Mouse (Mus musculus): ENCODE data around the gene 0610037L13Rik. TPM values are rescaled to one million over a fixed set of nuclear protein-coding genes. Genes with fewer than 3 reads are reported as not detected.

0610037L13Rik gene
- polyA plus RNA-seq, 1 experiment from 2014 or later, result 108 TPM

DNA sequence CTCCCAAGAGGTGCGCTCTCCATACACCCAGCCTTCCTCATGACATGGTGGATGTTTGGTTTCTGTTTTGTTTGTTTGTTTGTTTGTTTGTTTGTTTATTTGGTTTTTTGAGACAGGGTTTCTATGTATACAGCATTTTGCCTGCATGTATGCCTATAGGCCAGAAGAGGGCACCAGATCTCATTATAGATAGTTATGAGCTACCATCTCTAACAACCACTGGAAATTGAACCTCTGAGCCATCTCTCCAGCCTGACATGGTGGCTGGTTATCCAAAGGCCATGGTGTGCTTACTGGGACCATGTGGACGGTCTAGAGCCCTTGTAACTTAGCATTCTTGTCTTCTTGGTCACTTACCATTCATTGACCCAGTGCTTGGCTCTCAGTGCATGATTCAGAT lies 3.0 kb downstream of the 0610037L13Rik start:
- H3K4me1 ChIP-seq (replicated peaks; ENCODE audit: control insufficient read depth, insufficient read depth, low read length), result no peaks in the 10 kb centered on the region; the same call in 1 of the 2 replicates
- no peak overlapping the region for H3K4me2 ChIP-seq (ENCODE audit: low read depth, low read length, severe bottlenecking)
- no peaks in the 10 kb centered on the region for H3K36me3 ChIP-seq (ENCODE audit: control insufficient read depth, insufficient read depth, low read length)
- H3K27me3 ChIP-seq (ENCODE audit: control insufficient read depth, insufficient read depth, low read length), result no peaks in the 10 kb centered on the region
- H3K9ac ChIP-seq (ENCODE audit: low read length), result no peak overlapping the region
- 79% methylated on average over 2 of the region's 2 CpGs for WGBS
- no peak overlapping the region for H3K27ac ChIP-seq (ENCODE audit: low read depth, low read length)
- H3K4me3 ChIP-seq (ENCODE audit: low read depth, low read length), result no peak overlapping the region
- no peaks in the 10 kb centered on the region for H3K9me3 ChIP-seq (ENCODE audit: control insufficient read depth, low read length)
- DNase-seq (ENCODE audit: low spot score) (no peak), ATAC-seq (replicated peaks; ENCODE audit: low FRiP score) (no peak)

DNA sequence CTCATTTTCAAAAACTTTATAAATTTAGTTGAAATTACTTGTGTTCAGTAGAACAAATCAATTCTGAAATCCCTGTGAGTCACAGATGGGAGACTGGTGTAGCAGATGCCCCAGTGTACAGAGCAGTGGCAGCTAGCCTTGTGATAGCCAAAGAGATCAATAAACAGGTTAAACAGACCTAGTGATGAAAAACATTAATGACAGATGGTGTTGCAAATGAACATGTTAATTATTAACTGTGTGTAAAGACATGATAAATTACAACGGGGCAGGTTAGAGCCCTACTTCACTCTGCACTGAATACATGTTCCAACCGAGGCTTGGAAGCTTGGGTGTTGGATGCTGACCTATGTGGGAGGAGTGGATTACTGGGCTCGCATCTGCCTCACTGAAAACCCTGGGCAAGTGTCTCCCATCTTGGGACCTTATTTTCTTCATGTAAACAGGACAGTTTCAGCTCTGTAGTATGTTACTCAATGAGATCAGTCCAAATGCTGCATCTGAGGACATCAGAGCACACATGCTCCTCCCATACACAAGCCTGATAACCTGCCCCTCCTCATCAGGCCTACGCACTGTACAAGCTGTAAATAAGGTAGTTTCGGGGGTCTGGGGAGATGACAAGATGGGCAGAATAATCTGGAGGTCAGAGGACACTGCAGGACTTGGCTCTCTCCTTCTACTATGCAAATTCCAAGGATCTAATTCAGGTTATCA lies 9.8 kb downstream of the 0610037L13Rik start:
- Histone ChIP-seq H3K27me3 (ENCODE audit: control insufficient read depth, insufficient read depth, low read length) (no peaks in the 10 kb centered on the region), H3K27ac (ENCODE audit: low read depth, low read length) (no peak overlapping the region), H3K4me3 (ENCODE audit: low read depth, low read length) (no peak overlapping the region), H3K9me3 (ENCODE audit: control insufficient read depth, low read length) (no peaks in the 10 kb centered on the region), H3K4me2 (ENCODE audit: low read depth, low read length, severe bottlenecking) (no peak overlapping the region), H3K36me3 (ENCODE audit: control insufficient read depth, insufficient read depth, low read length) (no peaks in the 10 kb centered on the region; the same call in 1 of the 2 replicates), H3K4me1 (replicated peaks; ENCODE audit: control insufficient read depth, insufficient read depth, low read length) (no peaks in the 10 kb centered on the region), H3K9ac (ENCODE audit: low read length) (no peak overlapping the region)
- ATAC-seq (replicated peaks; ENCODE audit: low FRiP score), result no peak
- 90% methylated on average over 5 of the region's 5 CpGs for WGBS
- no peak for DNase-seq (ENCODE audit: low spot score)

DNA sequence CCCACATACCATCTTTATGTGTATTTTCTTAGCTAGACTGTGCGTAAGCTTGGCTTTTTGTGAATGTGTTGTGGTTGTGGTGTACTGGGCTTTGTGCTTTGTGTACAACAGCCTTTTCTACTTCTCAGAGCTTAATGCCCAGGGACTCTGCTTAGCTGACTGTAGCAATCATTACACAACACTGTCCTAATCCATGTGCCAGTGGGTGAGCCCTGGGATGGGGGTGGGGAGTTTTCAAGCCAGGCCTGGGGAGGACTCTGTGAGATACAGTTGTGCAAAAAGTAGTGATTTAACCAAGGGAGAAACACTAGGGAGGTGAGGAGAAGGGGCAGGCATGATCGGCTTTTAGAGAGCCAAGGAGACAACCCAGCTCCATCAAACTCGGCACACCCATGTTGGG lies 10.6 kb downstream of the 0610037L13Rik start:
- Histone ChIP-seq H3K4me2 (ENCODE audit: low read depth, low read length, severe bottlenecking) (no peak overlapping the region), H3K9me3 (ENCODE audit: control insufficient read depth, low read length) (no peaks in the 10 kb centered on the region), H3K27ac (ENCODE audit: low read depth, low read length) (no peak overlapping the region), H3K27me3 (ENCODE audit: control insufficient read depth, insufficient read depth, low read length) (no peaks in the 10 kb centered on the region), H3K4me1 (replicated peaks; ENCODE audit: control insufficient read depth, insufficient read depth, low read length) (no peaks in the 10 kb centered on the region), H3K9ac (ENCODE audit: low read length) (no peak overlapping the region), H3K4me3 (ENCODE audit: low read depth, low read length) (no peak overlapping the region), H3K36me3 (ENCODE audit: control insufficient read depth, insufficient read depth, low read length) (no peaks in the 10 kb centered on the region; the same call in 1 of the 2 replicates)
- ATAC-seq (replicated peaks; ENCODE audit: low FRiP score) (no peak), DNase-seq (ENCODE audit: low spot score) (no peak)
- 85% methylated on average over 3 of the region's 3 CpGs for WGBS

DNA sequence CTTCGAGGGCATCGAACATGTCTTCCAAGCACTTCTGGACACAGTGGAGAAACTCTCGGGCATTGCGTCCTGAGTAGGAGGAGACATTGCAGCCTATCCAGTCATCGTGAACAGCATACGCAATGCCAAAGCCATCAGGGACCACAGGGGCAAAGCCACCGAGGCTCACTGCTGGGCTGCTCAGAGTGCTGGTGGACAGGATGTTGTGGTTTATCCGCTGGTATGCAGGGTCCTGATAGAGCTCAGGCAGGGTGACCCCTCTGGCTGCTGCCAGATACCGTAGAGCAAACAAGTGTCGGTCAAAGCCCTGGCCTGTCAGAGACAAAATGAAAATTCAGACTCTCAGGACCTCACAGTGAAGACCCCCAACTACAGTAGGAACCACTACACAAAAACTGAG lies 14.6 kb downstream of the 0610037L13Rik start:
- H3K27me3 ChIP-seq (ENCODE audit: control insufficient read depth, insufficient read depth, low read length), result no peaks in the 10 kb centered on the region
- DNase-seq (ENCODE audit: low spot score) (no peak), ATAC-seq (replicated peaks; ENCODE audit: low FRiP score) (no peak)
- H3K36me3 ChIP-seq (ENCODE audit: control insufficient read depth, insufficient read depth, low read length), result peaks cover 3% of the 10 kb centered on the region; the same call in 1 of the 2 replicates
- no peak overlapping the region for H3K27ac ChIP-seq (ENCODE audit: low read depth, low read length)
- no peak overlapping the region for H3K9ac ChIP-seq (ENCODE audit: low read length)
- H3K9me3 ChIP-seq (ENCODE audit: control insufficient read depth, low read length), result no peaks in the 10 kb centered on the region
- H3K4me1 ChIP-seq (replicated peaks; ENCODE audit: control insufficient read depth, insufficient read depth, low read length), result no peaks in the 10 kb centered on the region
- H3K4me2 ChIP-seq (ENCODE audit: low read depth, low read length, severe bottlenecking), result no peak overlapping the region
- 89% methylated on average over 10 of the region's 10 CpGs for WGBS
- no peak overlapping the region for H3K4me3 ChIP-seq (ENCODE audit: low read depth, low read length)

DNA sequence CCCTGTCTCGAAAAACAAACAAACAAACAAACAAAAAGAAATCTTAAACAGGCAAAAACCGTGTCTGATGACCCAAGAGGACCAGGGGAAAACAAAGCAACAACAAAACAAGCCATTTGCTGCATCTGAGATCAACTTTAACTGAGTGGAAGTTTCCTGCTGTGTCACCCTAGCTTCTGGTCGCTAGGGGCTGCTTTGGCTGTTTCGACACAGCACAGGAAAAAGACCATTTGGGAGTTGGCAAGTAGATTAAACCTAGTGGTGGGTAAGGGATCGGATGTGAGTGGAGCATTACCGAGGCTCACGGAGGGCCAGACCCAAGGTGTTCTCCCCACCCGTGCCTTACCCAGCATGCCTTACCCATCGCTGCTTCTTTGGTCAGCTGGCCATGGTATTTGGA lies 16.9 kb downstream of the 0610037L13Rik start:
- DNase-seq (ENCODE audit: low spot score), result no peak
- Histone ChIP-seq H3K9me3 (ENCODE audit: control insufficient read depth, low read length) (no peaks in the 10 kb centered on the region), H3K4me3 (ENCODE audit: low read depth, low read length) (no peak overlapping the region), H3K27me3 (ENCODE audit: control insufficient read depth, insufficient read depth, low read length) (no peaks in the 10 kb centered on the region), H3K4me1 (replicated peaks; ENCODE audit: control insufficient read depth, insufficient read depth, low read length) (no peaks in the 10 kb centered on the region), H3K36me3 (ENCODE audit: control insufficient read depth, insufficient read depth, low read length) (peaks cover 3% of the 10 kb centered on the region; the same call in 1 of the 2 replicates), H3K27ac (ENCODE audit: low read depth, low read length) (no peak overlapping the region), H3K4me2 (ENCODE audit: low read depth, low read length, severe bottlenecking) (no peak overlapping the region), H3K9ac (ENCODE audit: low read length) (no peak overlapping the region)
- ATAC-seq (replicated peaks; ENCODE audit: low FRiP score), result no peak
- 92% methylated on average over 9 of the region's 9 CpGs for WGBS

DNA sequence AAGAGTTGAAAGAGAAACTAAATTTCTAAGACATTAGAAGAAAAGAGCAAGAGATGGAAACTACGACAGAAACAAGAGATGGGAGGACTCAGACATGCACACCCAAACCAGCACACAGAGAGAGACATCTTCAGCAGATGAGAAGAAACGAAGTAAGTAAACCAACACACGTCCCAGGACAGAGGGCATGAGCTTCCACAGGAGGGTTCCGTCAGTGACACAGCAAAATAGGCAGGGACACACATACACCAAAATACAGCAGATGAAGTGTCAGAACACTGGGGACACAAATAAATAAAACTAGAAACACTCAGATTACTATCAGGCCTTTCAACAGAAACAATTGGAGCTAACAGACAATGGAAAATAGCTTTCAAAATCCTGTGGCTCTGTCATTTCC lies 20.4 kb downstream of the 0610037L13Rik start:
- ATAC-seq (replicated peaks; ENCODE audit: low FRiP score) (no peak), DNase-seq (ENCODE audit: low spot score) (no peak)
- no peak overlapping the region for H3K9ac ChIP-seq (ENCODE audit: low read length)
- WGBS, result 91% methylated on average over 4 of the region's 4 CpGs
- no peak overlapping the region for H3K4me2 ChIP-seq (ENCODE audit: low read depth, low read length, severe bottlenecking)
- H3K27me3 ChIP-seq (ENCODE audit: control insufficient read depth, insufficient read depth, low read length), result no peaks in the 10 kb centered on the region
- H3K9me3 ChIP-seq (ENCODE audit: control insufficient read depth, low read length), result no peaks in the 10 kb centered on the region
- no peak overlapping the region for H3K4me3 ChIP-seq (ENCODE audit: low read depth, low read length)
- H3K27ac ChIP-seq (ENCODE audit: low read depth, low read length), result no peak overlapping the region
- peaks cover 3% of the 10 kb centered on the region; the same call in 1 of the 2 replicates for H3K36me3 ChIP-seq (ENCODE audit: control insufficient read depth, insufficient read depth, low read length)
- no peaks in the 10 kb centered on the region for H3K4me1 ChIP-seq (replicated peaks; ENCODE audit: control insufficient read depth, insufficient read depth, low read length)

DNA sequence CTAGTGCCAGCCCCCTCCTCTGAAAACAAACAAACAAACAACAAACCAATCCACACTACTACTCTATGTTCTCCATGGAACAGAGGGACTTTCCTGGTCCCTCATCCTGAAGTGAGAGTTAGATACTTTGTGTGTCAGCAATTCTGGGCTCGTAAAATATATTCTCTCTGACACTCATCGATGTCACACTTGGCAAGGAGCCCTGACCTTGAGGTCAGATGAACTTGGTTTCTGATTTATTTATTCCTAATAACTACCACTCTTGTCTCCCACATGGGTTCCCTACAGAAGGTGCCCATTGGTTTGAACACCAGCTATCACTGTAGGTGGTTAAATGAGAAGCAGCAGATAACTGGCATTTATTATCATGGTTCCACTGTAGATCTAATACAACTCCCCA lies 30.7 kb downstream of the 0610037L13Rik start:
- Histone ChIP-seq H3K9ac (ENCODE audit: low read length) (no peak overlapping the region), H3K9me3 (ENCODE audit: control insufficient read depth, low read length) (no peaks in the 10 kb centered on the region), H3K4me2 (ENCODE audit: low read depth, low read length, severe bottlenecking) (no peak overlapping the region), H3K4me1 (replicated peaks; ENCODE audit: control insufficient read depth, insufficient read depth, low read length) (peaks cover 8% of the 10 kb centered on the region; the same call in 1 of the 2 replicates), H3K27me3 (ENCODE audit: control insufficient read depth, insufficient read depth, low read length) (no peaks in the 10 kb centered on the region), H3K27ac (ENCODE audit: low read depth, low read length) (no peak overlapping the region), H3K36me3 (ENCODE audit: control insufficient read depth, insufficient read depth, low read length) (no peaks in the 10 kb centered on the region), H3K4me3 (ENCODE audit: low read depth, low read length) (no peak overlapping the region)
- DNase-seq (ENCODE audit: low spot score) (no peak), ATAC-seq (replicated peaks; ENCODE audit: low FRiP score) (no peak)
- WGBS, result 88% methylated on average over 2 of the region's 2 CpGs

DNA sequence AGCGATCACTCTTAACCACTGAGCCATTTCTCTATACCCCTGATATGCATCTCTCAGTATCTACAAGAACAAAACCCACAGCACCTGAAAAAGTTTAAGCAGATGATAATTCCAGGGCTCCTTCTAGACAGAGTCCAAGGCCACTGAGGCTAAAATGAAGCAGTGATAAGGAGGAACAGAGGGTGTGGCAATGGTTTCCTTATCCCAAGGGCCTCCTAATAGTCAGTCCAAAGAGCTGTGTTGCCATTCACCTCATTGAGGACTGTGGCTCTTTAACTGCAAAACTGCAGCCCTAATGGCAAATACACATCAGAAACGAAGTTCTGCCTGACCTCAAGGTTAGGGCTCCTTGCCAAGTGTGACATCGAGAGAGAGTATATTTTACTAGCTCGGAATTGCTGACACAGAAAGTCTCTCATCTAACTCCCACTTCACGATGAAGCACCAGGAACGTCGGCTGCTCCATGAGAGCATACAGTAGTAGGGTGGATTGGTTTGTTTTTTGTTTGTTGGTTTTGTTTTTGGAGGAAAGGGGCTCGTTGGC lies 31.6 kb downstream of the 0610037L13Rik start:
- no peak for ATAC-seq (replicated peaks; ENCODE audit: low FRiP score)
- Histone ChIP-seq H3K27me3 (ENCODE audit: control insufficient read depth, insufficient read depth, low read length) (no peaks in the 10 kb centered on the region), H3K4me2 (ENCODE audit: low read depth, low read length, severe bottlenecking) (no peak overlapping the region), H3K27ac (ENCODE audit: low read depth, low read length) (no peak overlapping the region), H3K9ac (ENCODE audit: low read length) (no peak overlapping the region), H3K4me3 (ENCODE audit: low read depth, low read length) (no peak overlapping the region), H3K4me1 (replicated peaks; ENCODE audit: control insufficient read depth, insufficient read depth, low read length) (peaks cover 8% of the 10 kb centered on the region; the same call in 1 of the 2 replicates), H3K9me3 (ENCODE audit: control insufficient read depth, low read length) (no peaks in the 10 kb centered on the region), H3K36me3 (ENCODE audit: control insufficient read depth, insufficient read depth, low read length) (no peaks in the 10 kb centered on the region)
- no peak for DNase-seq (ENCODE audit: low spot score)
- 88% methylated on average over 8 of the region's 8 CpGs for WGBS

DNA sequence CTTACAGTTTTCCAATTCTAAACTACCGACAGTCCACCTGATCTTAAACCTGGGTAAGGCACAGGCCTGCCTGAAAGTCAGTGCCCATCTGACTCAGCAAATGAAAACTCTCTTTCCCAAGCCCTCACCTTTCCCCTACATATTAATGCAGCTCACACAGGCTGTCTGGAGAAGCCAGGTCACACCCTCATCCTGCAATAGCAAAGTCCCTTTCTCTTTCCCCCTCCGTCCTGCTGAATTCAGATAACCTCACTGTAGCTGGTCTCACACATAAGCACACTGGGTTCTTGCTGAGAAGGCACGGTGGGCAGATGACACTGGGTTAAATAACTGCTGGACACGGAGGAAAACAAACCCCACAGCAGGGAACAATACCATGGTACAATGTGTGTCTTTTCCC lies 32.3 kb downstream of the 0610037L13Rik start:
- no peak overlapping the region for H3K4me3 ChIP-seq (ENCODE audit: low read depth, low read length)
- no peak overlapping the region for H3K9ac ChIP-seq (ENCODE audit: low read length)
- no peaks in the 10 kb centered on the region for H3K9me3 ChIP-seq (ENCODE audit: control insufficient read depth, low read length)
- WGBS, result 68% methylated on average over 4 of the region's 4 CpGs
- H3K4me2 ChIP-seq (ENCODE audit: low read depth, low read length, severe bottlenecking), result no peak overlapping the region
- DNase-seq (ENCODE audit: low spot score) (no peak), ATAC-seq (replicated peaks; ENCODE audit: low FRiP score) (no peak)
- no peaks in the 10 kb centered on the region for H3K27me3 ChIP-seq (ENCODE audit: control insufficient read depth, insufficient read depth, low read length)
- no peaks in the 10 kb centered on the region for H3K36me3 ChIP-seq (ENCODE audit: control insufficient read depth, insufficient read depth, low read length)
- H3K4me1 ChIP-seq (replicated peaks; ENCODE audit: control insufficient read depth, insufficient read depth, low read length), result peaks cover 8% of the 10 kb centered on the region; the same call in 1 of the 2 replicates
- H3K27ac ChIP-seq (ENCODE audit: low read depth, low read length), result no peak overlapping the region

All from forebrain, embryonic 11.5 days (tissue).